Mouse (Mus musculus) lung, postnatal 0 days (tissue): ENCODE results near the gene Alg9.

Experiments used
- CTCF ChIP-seq: IDR thresholded peaks from 2 replicates; pipeline ENCODE4 v1.5.1; 2016; ENCODE audit warnings: antibody characterized with exemption, mild to moderate bottlenecking
- EP300 ChIP-seq: IDR thresholded peaks from 2 replicates; pipeline ENCODE4 v1.6.1; 2016; ENCODE audit warnings: antibody characterized with exemption, mild to moderate bottlenecking, control low read depth

- TF ChIP-seq CTCF: no peak
- TF ChIP-seq EP300: no peak
Measured at GRCm38 (mm10) chr9:50857082-50857641, 82.3 kb downstream of the Alg9 start.
